Mouse (Mus musculus) testis, adult 2 months (tissue): ENCODE measurements around the gene Wdr86. TPM values are rescaled to one million over a fixed set of nuclear protein-coding genes. Genes with fewer than 3 reads are reported as not detected.
A peak's percentile ranks its signal among the peaks of the same experiment; 100 is the strongest.

Source experiments
- H3K27ac ChIP-seq: fragments of 200-500 bp; 2 replicates; pipeline ENCODE4 v1.5.1; 2012; ENCODE audit warnings: low read depth, low read length; ENCODE audit not compliant: control insufficient read depth, insufficient read depth
- H3K27me3 ChIP-seq: fragments of 200-500 bp; 2 replicates; pipeline ENCODE4 v1.6.1; 2012; ENCODE audit warnings: mild to moderate bottlenecking, low read length, moderate library complexity; ENCODE audit not compliant: control insufficient read depth, insufficient read depth
- H3K36me3 ChIP-seq: fragments of 200-500 bp; 2 replicates; pipeline ENCODE4 v1.6.1; 2012; ENCODE audit warnings: mild to moderate bottlenecking, low read length; ENCODE audit not compliant: control insufficient read depth, insufficient read depth
- H3K4me1 ChIP-seq: fragments of 200-500 bp; 2 replicates; pipeline ENCODE4 v1.6.1; 2012; ENCODE audit warnings: low read length; ENCODE audit not compliant: control insufficient read depth, insufficient read depth
- H3K4me3 ChIP-seq: fragments of 200-500 bp; 2 replicates; pipeline ENCODE4 v1.5.1; 2012; ENCODE audit warnings: low read depth, mild to moderate bottlenecking, low read length, moderate library complexity, mixed read lengths; ENCODE audit not compliant: control insufficient read depth
- CTCF ChIP-seq: fragments of 200-500 bp; IDR thresholded peaks from 2 replicates; pipeline ENCODE4 v1.5.1; 2012; ENCODE audit warnings: low read depth, mild to moderate bottlenecking, inconsistent platforms, low read length, moderate library complexity; ENCODE audit not compliant: control insufficient read depth, insufficient read depth, insufficient replicate concordance
- POLR2A ChIP-seq: fragments of 200-500 bp; IDR thresholded peaks from 2 replicates; pipeline ENCODE4 v1.6.1; 2012; ENCODE audit warnings: low read depth, mild to moderate bottlenecking, inconsistent platforms, low read length, moderate library complexity; ENCODE audit not compliant: control insufficient read depth
- polyA plus RNA-seq: library from polyadenylated mRNA; depleted of rRNA; stranded (reverse); fragments of >200 nt; gene quantifications from 2 replicates; pipeline ENCODE4 v1.2.3, GENCODE M21; 2012

The Wdr86 gene
- polyA plus RNA-seq, 1 experiment: 0.78 TPM

- H3K36me3 ChIP-seq: no peaks in the 10 kb centered on the region
- H3K4me1 ChIP-seq: peaks cover 2% of the 10 kb centered on the region; the same call in 1 of the 2 replicates
- H3K27ac ChIP-seq: no peak within 1 kb of the TSS
- H3K27me3 ChIP-seq: no peaks in the 10 kb centered on the region
- no peak within 1 kb of the TSS for H3K4me3 ChIP-seq
- TF ChIP-seq CTCF: no peak
- TF ChIP-seq POLR2A: no peak
These were observed 27.3 kb upstream of the Wdr86 start, which contains the start of gene Crygn for GRCm38 (mm10) chr5:24757816-24758215. Gene Crygn, minus strand, starts transcription at chr5:24758008.

- TF ChIP-seq CTCF: no peak
- TF ChIP-seq POLR2A: no peak
- no peak overlapping the region for H3K4me3 ChIP-seq
- H3K36me3 ChIP-seq: no peaks in the 10 kb centered on the region
These were observed 26.4 kb upstream of the Wdr86 start for GRCm38 (mm10) chr5:24756931-24757330.

GRCm38 (mm10) chr5:24752175-24752498 lies 21.6 kb upstream of the Wdr86 start:
- Histone ChIP-seq H3K27me3 (no peaks in the 10 kb centered on the region), H3K27ac (no peak overlapping the region), H3K4me3 (no peak overlapping the region), H3K4me1 (peaks cover 9% of the 10 kb centered on the region), H3K36me3 (no peaks in the 10 kb centered on the region)
- TF ChIP-seq CTCF (no peak), POLR2A (no peak)

More at GRCm38 (mm10) chr5:24756931-24757330, 26.4 kb upstream of the Wdr86 start:
- Histone ChIP-seq H3K27ac (no peak overlapping the region), H3K4me1 (peaks cover 7% of the 10 kb centered on the region), H3K27me3 (no peaks in the 10 kb centered on the region)

GRCm38 (mm10) chr5:24751305-24752174 lies 21.0 kb upstream of the Wdr86 start:
- peak overlapping the region; percentile 88 for H3K4me3 ChIP-seq
- H3K27ac ChIP-seq: peak overlapping the region; percentile 15
- H3K4me1 ChIP-seq: peaks cover 9% of the 10 kb centered on the region
- TF ChIP-seq CTCF (no peak), POLR2A (no peak)
- no peaks in the 10 kb centered on the region for H3K27me3 ChIP-seq
- H3K36me3 ChIP-seq: no peaks in the 10 kb centered on the region

GRCm38 (mm10) chr5:24750321-24751304 lies 20.1 kb upstream of the Wdr86 start:
- peak; percentile 78 for TF ChIP-seq CTCF
- TF ChIP-seq POLR2A: peak; percentile 15; the same call in 1 of the 2 replicates
- H3K36me3 ChIP-seq: no peaks in the 10 kb centered on the region
- H3K27ac ChIP-seq: peak overlapping the region; percentile 75
- H3K4me3 ChIP-seq: peak overlapping the region; percentile 88
- peaks cover 9% of the 10 kb centered on the region for H3K4me1 ChIP-seq
- no peaks in the 10 kb centered on the region for H3K27me3 ChIP-seq

- no peaks in the 10 kb centered on the region for H3K36me3 ChIP-seq
- TF ChIP-seq POLR2A (no peak), CTCF (no peak)
- H3K4me3 ChIP-seq: no peak overlapping the region
- H3K27me3 ChIP-seq: no peaks in the 10 kb centered on the region
- H3K27ac ChIP-seq: no peak overlapping the region
- peaks cover 9% of the 10 kb centered on the region for H3K4me1 ChIP-seq
These were observed 19.2 kb upstream of the Wdr86 start for GRCm38 (mm10) chr5:24749731-24750130.

GRCm38 (mm10) chr5:24747533-24747932 lies 17.0 kb upstream of the Wdr86 start:
- Histone ChIP-seq H3K36me3 (no peaks in the 10 kb centered on the region), H3K27ac (no peak overlapping the region), H3K4me3 (no peak overlapping the region), H3K27me3 (no peaks in the 10 kb centered on the region), H3K4me1 (peaks cover 9% of the 10 kb centered on the region)
- TF ChIP-seq POLR2A (no peak), CTCF (no peak)
